Mouse (Mus musculus) testis, adult 2 months (tissue): ENCODE results near the gene Galnt10.

Experiments
- CTCF ChIP-seq: fragments of 200-500 bp; IDR thresholded peaks from 2 replicates; pipeline ENCODE4 v1.5.1; 2012; ENCODE audit warnings: low read depth, mild to moderate bottlenecking, inconsistent platforms, low read length, moderate library complexity; ENCODE audit not compliant: control insufficient read depth, insufficient read depth, insufficient replicate concordance
- POLR2A ChIP-seq: fragments of 200-500 bp; IDR thresholded peaks from 2 replicates; pipeline ENCODE4 v1.6.1; 2012; ENCODE audit warnings: low read depth, mild to moderate bottlenecking, inconsistent platforms, low read length, moderate library complexity; ENCODE audit not compliant: control insufficient read depth

GRCm38 (mm10) chr11:57650867-57651266, 5.6 kb downstream of the Galnt10 start:
- TF ChIP-seq CTCF (no peak), POLR2A (no peak)
